Mouse (Mus musculus): ENCODE measurements around the gene Rd3. TPM values are rescaled to one million over a fixed set of nuclear protein-coding genes. Genes with fewer than 3 reads are reported as not detected.

The Rd3 gene
- polyA plus RNA-seq, 1 experiment from 2014 or later = 3.1 TPM

DNA sequence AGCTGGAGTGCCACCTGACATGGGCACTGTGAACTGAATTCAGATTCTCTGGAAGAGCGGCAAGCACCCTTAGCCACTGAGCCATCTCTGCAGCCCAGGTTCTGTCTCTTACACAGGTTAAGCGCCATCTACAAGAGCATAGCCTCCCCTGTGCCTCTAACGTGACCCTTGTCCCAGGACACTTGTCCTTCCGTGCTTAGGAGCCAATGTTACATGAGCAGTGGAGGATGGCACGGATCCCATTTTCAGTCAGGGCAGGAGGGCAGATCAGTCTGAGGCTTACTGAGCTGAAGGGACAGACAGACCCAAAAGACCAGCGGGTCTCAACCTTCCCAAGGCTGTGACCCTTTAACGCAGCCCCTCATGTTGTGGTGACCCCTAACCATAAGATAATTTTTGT, 18.7 kb downstream of the Rd3 start:
- 92% methylated on average over 7 of the region's 7 CpGs for WGBS

DNA sequence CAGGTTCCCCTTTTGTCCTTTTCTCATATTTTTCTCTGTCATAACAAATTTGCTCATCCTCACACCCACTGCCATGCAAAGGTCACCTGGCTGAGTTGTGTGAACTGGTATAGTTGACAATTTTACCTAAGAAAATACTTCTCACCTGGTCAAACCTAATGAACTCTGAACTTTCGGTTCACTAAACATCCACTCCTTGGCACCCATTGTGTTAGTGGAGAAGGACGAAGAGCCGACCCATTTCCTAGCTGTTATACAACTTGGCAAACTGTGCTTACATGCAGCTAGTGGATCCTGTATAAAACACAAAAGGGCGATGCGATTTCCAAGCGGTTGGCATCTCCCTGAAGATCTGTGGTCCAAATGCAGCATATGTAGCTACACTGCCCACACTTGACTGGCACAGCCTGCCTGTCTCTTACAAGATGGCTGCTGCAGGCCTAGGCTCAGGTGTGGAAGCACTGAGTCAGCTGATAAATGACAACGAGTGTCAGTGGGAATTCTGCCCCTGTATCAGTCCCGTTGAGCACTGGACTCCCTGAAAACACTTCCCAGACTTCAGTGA, 19.5 kb downstream of the Rd3 start:
- H3K9me3 ChIP-seq = no peaks in the 10 kb centered on the region
- no peaks in the 10 kb centered on the region for H3K27me3 ChIP-seq
- H3K4me1 ChIP-seq = no peaks in the 10 kb centered on the region
- 90% methylated on average over 8 of the region's 8 CpGs for WGBS
- H3K36me3 ChIP-seq = no peaks in the 10 kb centered on the region
- no peak overlapping the region for H3K4me3 ChIP-seq
- no peak for ATAC-seq (replicated peaks)
- H3K4me2 ChIP-seq (replicated peaks) = no peak overlapping the region
- H3K27ac ChIP-seq (replicated peaks) = no peak overlapping the region
- H3K9ac ChIP-seq (replicated peaks) = no peak overlapping the region

More for the DNA sequence above, 18.7 kb downstream of the Rd3 start:
- no peak overlapping the region for H3K4me3 ChIP-seq
- no peak overlapping the region for H3K9ac ChIP-seq (replicated peaks)
- no peaks in the 10 kb centered on the region for H3K4me1 ChIP-seq
- no peak overlapping the region for H3K27ac ChIP-seq (replicated peaks)
- no peak for ATAC-seq (replicated peaks)
- H3K36me3 ChIP-seq = no peaks in the 10 kb centered on the region
- H3K27me3 ChIP-seq = no peaks in the 10 kb centered on the region
- no peaks in the 10 kb centered on the region for H3K9me3 ChIP-seq
- H3K4me2 ChIP-seq (replicated peaks) = no peak overlapping the region

DNA sequence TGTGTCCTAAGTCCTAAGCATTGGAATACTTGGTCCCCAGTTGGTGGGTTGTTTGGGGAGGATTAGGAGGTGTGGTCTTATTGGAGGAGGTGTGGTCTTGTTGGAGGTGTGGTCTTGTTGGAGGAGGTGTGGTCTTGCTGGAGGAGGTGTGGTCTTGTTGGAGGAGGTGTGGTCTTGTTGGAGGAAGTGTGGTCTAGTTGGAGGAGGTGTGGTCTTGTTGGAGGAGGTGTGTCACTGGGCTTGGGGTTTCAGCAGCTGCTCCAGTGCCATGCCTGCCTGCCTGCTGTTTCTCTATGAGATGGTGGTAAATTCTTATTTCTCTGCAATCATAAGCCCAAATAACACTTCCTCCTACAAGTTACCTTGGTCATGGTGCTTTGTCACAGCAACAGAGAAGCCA, 21.9 kb downstream of the Rd3 start:
- H3K9me3 ChIP-seq = no peaks in the 10 kb centered on the region
- H3K36me3 ChIP-seq = no peaks in the 10 kb centered on the region
- H3K27ac ChIP-seq (replicated peaks) = no peak overlapping the region
- H3K9ac ChIP-seq (replicated peaks) = no peak overlapping the region
- H3K4me2 ChIP-seq (replicated peaks) = no peak overlapping the region
- no peaks in the 10 kb centered on the region for H3K27me3 ChIP-seq
- H3K4me1 ChIP-seq = no peaks in the 10 kb centered on the region
- ATAC-seq (replicated peaks) = no peak
- H3K4me3 ChIP-seq = no peak overlapping the region

Small RNA genes within 50 kb of the gene (microRNA-seq; reads per million reads assigned to microRNA genes)
- gene Mir3473c = not detected

Other genes starting within 250 kb of the Rd3 start
- 21.2 and 22.4 TPM in 2 replicates for gene Nek2, start 155.9 kb upstream of the Rd3 start, polyA plus RNA-seq (2015; fragmentation: Nextera tagmentation; extraction: Ambion mirVana)
- 3.4 and 3.7 TPM in 2 replicates for gene Slc30a1, start 70.6 kb upstream of the Rd3 start, polyA plus RNA-seq (2015; fragmentation: Nextera tagmentation; extraction: Ambion mirVana)
- gene Traf5, start 115.2 kb downstream of the Rd3 start, polyA plus RNA-seq (2015; fragmentation: Nextera tagmentation; extraction: Ambion mirVana) = 2.4 and 3.1 TPM in 2 replicates
- gene Rcor3, start 160.7 kb downstream of the Rd3 start, polyA plus RNA-seq (2015; fragmentation: Nextera tagmentation; extraction: Ambion mirVana) = 23.8 and 24.8 TPM in 2 replicates
- gene Kcnh1, start 213.4 kb downstream of the Rd3 start, polyA plus RNA-seq (2015; fragmentation: Nextera tagmentation; extraction: Ambion mirVana) = 1.9 and 2.0 TPM in 2 replicates